ENCODE assay signal across 8 mouse cellular contexts in the genomic region with DNA sequence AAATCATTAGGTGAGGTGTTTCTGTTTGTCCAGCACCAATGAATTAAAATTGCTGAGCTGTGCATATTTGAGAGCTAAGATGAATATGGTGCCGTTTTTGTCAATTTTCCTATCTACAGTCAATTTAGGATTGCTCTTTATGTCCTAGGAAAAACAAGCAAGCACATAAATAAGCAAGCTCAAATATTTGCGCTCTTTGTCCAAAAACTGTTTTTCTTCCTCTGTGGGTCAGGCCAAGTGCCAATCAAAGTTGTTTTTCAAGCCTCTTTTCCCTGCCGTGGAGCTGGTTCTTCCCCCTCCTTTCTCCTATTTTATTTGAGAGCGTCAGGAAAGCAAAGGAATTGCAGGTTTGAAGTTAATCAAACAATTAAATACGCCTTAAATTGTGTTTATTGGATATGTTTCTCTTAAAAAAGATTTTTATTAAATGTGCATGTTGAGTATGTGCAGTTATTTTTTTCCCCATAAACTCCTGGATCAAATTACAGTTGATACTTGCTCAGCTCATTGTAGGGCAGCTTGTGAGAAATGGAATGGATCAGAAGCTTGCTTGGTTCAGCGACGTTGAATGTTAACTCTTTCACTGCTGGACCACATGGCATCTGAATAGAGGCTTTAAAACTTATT. TPM values are rescaled to one million over a fixed set of nuclear protein-coding genes. Genes with fewer than 3 reads are reported as not detected.
DNase-seq lines count a peak whose midpoint lies in the region; ATAC-seq and TF ChIP-seq lines count a peak whose summit lies in the region.

No protein-coding gene starts in this region.

- H3K9ac ChIP-seq in embryonic facial prominence, embryonic 14.5 days (ENCODE audit: low read depth, low read length) = peak overlapping the region; percentile 93
- H3K9ac ChIP-seq in hindbrain, postnatal 0 days (replicated peaks; ENCODE audit: low read length) = peak overlapping the region; percentile 89

- H3K9me3 ChIP-seq in embryonic facial prominence, embryonic 14.5 days (ENCODE audit: control insufficient read depth, low read length) = no peaks in the 10 kb centered on the region
- H3K9me3 ChIP-seq in hindbrain, postnatal 0 days (ENCODE audit: low read length) = no peaks in the 10 kb centered on the region

- H3K4me1 ChIP-seq in testis, adult 2 months (ENCODE audit: control insufficient read depth, insufficient read depth, low read length) = peaks cover 8% of the 10 kb centered on the region
- H3K4me1 ChIP-seq in embryonic facial prominence, embryonic 14.5 days (ENCODE audit: control insufficient read depth, insufficient read depth, low read length) = peaks cover 17% of the 10 kb centered on the region; the same call in 1 of the 2 replicates
- peaks cover 13% of the 10 kb centered on the region; the same call in 1 of the 2 replicates for H3K4me1 ChIP-seq in hindbrain, postnatal 0 days (ENCODE audit: insufficient read depth, low read length)

- TF ChIP-seq POLR2A in testis, adult 2 months (IDR thresholded peaks at IDR 0.05; ENCODE audit: control insufficient read depth, low read depth, low read length) = no peak

- intact Hi-C loops in left cerebral cortex, postnatal 36 days (cut with DNase I) = loop anchor here (2.0 to 10.0 kb wide), 3 partner anchors 103 to 450 kb away; partner anchors contain the start of genes Cep57 and Fam76b

- H3K27me3 ChIP-seq in testis, adult 2 months (ENCODE audit: control insufficient read depth, insufficient read depth, low read length) = no peaks in the 10 kb centered on the region
- H3K27me3 ChIP-seq in embryonic facial prominence, embryonic 14.5 days (replicated peaks; ENCODE audit: control insufficient read depth, insufficient read depth, low read length) = no peaks in the 10 kb centered on the region
- H3K27me3 ChIP-seq in hindbrain, postnatal 0 days (ENCODE audit: insufficient read depth, low read length) = no peaks in the 10 kb centered on the region

- no peak overlapping the region for H3K27ac ChIP-seq in testis, adult 2 months (ENCODE audit: control insufficient read depth, insufficient read depth, low read depth, low read length)
- H3K27ac ChIP-seq in embryonic facial prominence, embryonic 14.5 days (replicated peaks; ENCODE audit: low read depth, low read length) = peak overlapping the region; percentile 95
- H3K27ac ChIP-seq in hindbrain, postnatal 0 days = peak overlapping the region; percentile 98

- H3K4me2 ChIP-seq in embryonic facial prominence, embryonic 14.5 days (ENCODE audit: low read depth, low read length) = peak overlapping the region; percentile 61
- H3K4me2 ChIP-seq in hindbrain, postnatal 0 days (ENCODE audit: low read depth, low read length) = peak overlapping the region; percentile 64

- H3K4me3 ChIP-seq in testis, adult 2 months (ENCODE audit: control insufficient read depth, low read depth, low read length) = peak overlapping the region; percentile 49
- H3K4me3 ChIP-seq in embryonic facial prominence, embryonic 14.5 days (ENCODE audit: low read depth, low read length) = peak overlapping the region; percentile 88
- peak overlapping the region; percentile 93 for H3K4me3 ChIP-seq in hindbrain, postnatal 0 days (ENCODE audit: low read length)

- TF ChIP-seq CTCF in testis, adult 2 months (IDR thresholded peaks at IDR 0.05; ENCODE audit: control insufficient read depth, insufficient read depth, insufficient replicate concordance, low read depth, low read length) = no peak
- TF ChIP-seq CTCF in hindbrain, postnatal 0 days (IDR thresholded peaks at IDR 0.05; ENCODE audit: low read depth) = no peak

- ATAC-seq in embryonic facial prominence, embryonic 14.5 days (ENCODE audit: low read depth) = no peak
- ATAC-seq in hindbrain, postnatal 0 days = no peak
- no peak for ATAC-seq in frontal cortex, adult (ENCODE audit: low TSS enrichment)

- H3K36me3 ChIP-seq in testis, adult 2 months (ENCODE audit: control insufficient read depth, insufficient read depth, low read length) = no peaks in the 10 kb centered on the region
- H3K36me3 ChIP-seq in embryonic facial prominence, embryonic 14.5 days (ENCODE audit: control insufficient read depth, insufficient read depth, low read length) = no peaks in the 10 kb centered on the region
- H3K36me3 ChIP-seq in hindbrain, postnatal 0 days (ENCODE audit: insufficient read depth, low read length) = no peaks in the 10 kb centered on the region

- 1% methylated on average over 7 of the region's 7 CpGs for WGBS in embryonic facial prominence, embryonic 14.5 days
- WGBS in hindbrain, postnatal 0 days = 0% methylated on average over 7 of the region's 7 CpGs

- no peak for DNase-seq in testis, postnatal 10 days (ENCODE audit: low spot score)
- DNase-seq in embryonic facial prominence, embryonic 14.5 days (ENCODE audit: low spot score) = peak; percentile 82
- peak; percentile 52 for DNase-seq in hindbrain, postnatal 0 days (ENCODE audit: low spot score)
- peak; percentile 18 for DNase-seq in lung, postnatal 10 days
- no peak for DNase-seq in thymus, postnatal 4 days
- DNase-seq in left cerebral cortex, postnatal 36 days (ENCODE audit: low spot score in 2 of 2) = no peak

RNA-seq across cellular contexts. Expression of gene Sesn3, which starts 2.6 kb away (rescaled TPM):
- 12.7 and 14.1 TPM in 2 replicates for polyA plus RNA-seq in testis, adult 2 months (2012; rRNA removed)
- 21.7 and 25.8 TPM in 2 replicates for polyA plus RNA-seq in embryonic facial prominence, embryonic 14.5 days (2014; fragmentation: Nextera tagmentation; extraction: Ambion mirVana)
- total RNA-seq in hindbrain, postnatal 0 days (2014; rRNA removed) = 49.3 and 54.2 TPM in 2 replicates
- polyA plus RNA-seq in hindbrain, postnatal 0 days (2015; fragmentation: Nextera tagmentation; extraction: Ambion mirVana) = 24.0 and 24.1 TPM in 2 replicates
- total RNA-seq in left cerebral cortex, postnatal 36 days (2021) = 100 to 1,000 TPM; 109 to 125 TPM

Comparison
In these comparisons a context has a peak if more than half of its experiments do, and no peak if none do; other contexts are left out.
1. DNase-seq: peak in embryonic facial prominence, embryonic 14.5 days (single experiment), hindbrain, postnatal 0 days (single experiment) and lung, postnatal 10 days (single experiment); none in testis, postnatal 10 days (single experiment), thymus, postnatal 4 days (single experiment) and left cerebral cortex, postnatal 36 days (0 of 2).
2. Peak in every context shown above with its lines, with median percentiles within 50 percentile points of each other: H3K4me3 ChIP-seq.